Mouse (Mus musculus) adrenal gland, postnatal 14 days (tissue): ENCODE data around the gene Klhl28. TPM values are rescaled to one million over a fixed set of nuclear protein-coding genes. Genes with fewer than 3 reads are reported as not detected.
A peak's percentile ranks its signal among the peaks of the same experiment; 100 is the strongest.

Source experiments
- DNase-seq: peaks from one replicate; pipeline ENCODE4 v3.0.0; 2021; ENCODE audit warnings: mixed read lengths
- long read RNA-seq, 2 experiments: library from polyadenylated mRNA; stranded (forward); transcript quantifications; one replicate each; pipeline ENCODE4 v2.0.0; 2021
- total RNA-seq: library from RNA; stranded (reverse); gene quantifications from 2 replicates; pipeline ENCODE4 v1.2.3, GENCODE M21; 2021

The Klhl28 gene
- total RNA-seq, result 13.1 and 14.2 TPM in 2 replicates
- long read RNA-seq, experiment 1, partial matches to known transcripts, result 0 of 1 reads
- long read RNA-seq, experiment 1, other reads (novel, unspliced or antisense), result 1 of 1 reads
- long read RNA-seq, experiment 2, partial matches to known transcripts, result 0 of 1 reads
- long read RNA-seq, experiment 2, other reads (novel, unspliced or antisense), result 1 of 1 reads

DNA sequence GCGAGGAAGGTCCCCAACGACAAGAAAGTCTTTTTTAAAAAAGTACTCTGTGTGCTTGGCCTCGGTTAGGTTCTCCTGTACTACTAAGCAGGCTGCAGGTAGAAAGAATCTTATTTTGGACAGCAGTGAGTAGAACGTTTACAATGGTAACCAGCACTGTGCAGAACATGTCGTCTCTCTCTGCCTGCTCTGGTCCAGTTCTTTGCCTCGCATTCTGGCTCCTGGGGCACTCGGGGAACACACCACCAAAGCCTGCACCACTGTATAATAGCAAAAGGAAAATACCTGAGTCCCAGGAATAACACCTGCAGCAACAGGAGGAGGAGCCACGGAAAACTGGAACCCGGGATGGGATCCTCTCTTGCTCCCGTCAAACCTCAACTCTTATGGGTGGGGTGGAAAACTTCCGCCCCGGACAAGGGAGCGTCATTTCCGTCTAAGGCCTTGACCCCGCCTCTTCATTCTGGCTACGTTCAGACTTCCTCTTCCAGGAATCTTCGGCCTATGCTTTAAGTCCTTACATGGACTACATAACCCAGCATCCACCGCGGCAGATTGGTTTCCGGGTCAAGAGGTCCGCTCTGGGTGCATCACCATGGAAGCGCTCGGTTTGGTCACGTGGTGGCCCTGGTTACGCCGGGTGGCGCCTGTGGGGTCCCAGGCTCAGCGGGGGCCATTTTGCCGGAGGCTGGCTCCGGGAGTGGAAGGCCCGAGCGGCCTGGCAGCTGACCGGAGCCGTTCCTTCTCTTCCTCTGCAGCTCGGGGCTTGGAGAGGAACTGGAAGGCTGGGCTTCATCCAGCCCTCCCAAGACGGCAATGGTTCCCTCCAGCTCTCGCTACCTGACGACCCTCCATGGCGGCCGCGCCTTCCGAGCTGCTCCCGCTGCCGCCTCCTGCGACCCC is at the start of gene Klhl28, which contains the start of gene Togaram1:
TSS of gene Klhl28 (minus strand) at position 411 of the 903 bp plus-strand sequence.
TSS of gene Togaram1 (plus strand) at position 681 of the 903 bp plus-strand sequence.
- peak; percentile 100 for DNase-seq

- no peak for DNase-seq
Observed at GRCm38 (mm10) chr12:65007725-65008124, 42.4 kb upstream of the Klhl28 start.

DNA sequence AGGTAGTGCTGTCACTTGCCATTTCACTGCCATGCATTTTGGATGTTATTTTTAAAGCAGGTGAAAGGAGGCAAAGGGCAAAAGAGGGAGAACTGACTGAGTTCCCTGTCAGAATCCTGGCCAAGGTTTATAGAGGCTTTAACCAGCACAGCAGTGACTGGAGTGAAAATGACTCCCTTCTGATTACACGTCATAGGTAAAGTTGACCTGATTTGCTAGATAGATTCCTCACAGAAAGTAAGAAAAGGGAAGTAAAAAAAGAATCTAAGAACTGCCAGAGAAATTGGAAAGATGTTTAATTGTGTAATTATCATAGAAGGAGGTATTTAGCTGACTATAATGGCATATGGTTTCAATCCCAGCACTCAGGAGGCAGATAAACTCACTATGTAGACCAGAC is 12.2 kb upstream of the Klhl28 start:
- no peak for DNase-seq

DNA sequence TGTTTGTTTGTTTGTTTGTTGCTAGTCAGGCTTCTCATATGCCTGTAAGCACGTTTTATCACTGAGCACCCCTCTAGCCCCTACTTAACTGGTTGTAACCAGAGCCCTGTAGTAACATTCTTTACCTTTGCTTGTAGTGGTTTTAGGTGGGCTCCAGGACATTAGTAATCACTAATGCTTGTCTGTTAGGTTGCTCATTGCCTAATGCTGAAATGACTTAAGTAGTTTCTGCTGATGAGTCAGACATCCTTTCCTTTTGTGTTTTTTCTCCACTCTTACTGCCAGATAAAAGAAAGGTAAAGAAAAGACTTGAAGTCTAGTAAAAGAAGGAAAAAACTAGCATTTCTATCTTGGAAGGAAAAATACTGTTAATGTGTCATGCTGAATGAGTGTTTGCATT is 10.9 kb upstream of the Klhl28 start:
- DNase-seq, result no peak

GRCm38 (mm10) chr12:64975558-64975957 is 10.2 kb upstream of the Klhl28 start:
- no peak for DNase-seq

- no peak for DNase-seq
Observed at GRCm38 (mm10) chr12:64972063-64972462, 6.7 kb upstream of the Klhl28 start.

GRCm38 (mm10) chr12:64971399-64971798 is 6.1 kb upstream of the Klhl28 start:
- no peak for DNase-seq

DNA sequence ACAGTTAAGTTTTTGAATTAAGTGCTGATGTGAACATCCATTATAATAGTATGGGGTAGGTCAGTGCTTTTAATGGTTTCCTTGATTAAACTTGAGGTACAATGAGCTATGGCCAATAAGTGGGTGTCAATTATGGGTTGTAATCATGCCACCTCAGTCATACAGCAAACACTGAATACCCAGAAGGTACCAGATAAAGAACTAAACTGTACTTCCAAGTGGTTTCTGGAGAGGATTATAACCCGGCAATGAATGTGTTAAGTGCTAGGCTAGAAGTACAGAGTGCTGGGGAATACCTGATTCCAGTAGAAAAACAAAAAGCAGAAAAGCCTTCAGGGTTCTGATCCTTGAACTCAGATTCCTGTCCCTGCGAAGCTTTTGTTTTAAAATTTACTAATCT is 2.7 kb upstream of the Klhl28 start:
- DNase-seq, result no peak

GRCm38 (mm10) chr12:64967470-64967869 is 2.1 kb upstream of the Klhl28 start:
- DNase-seq, result peak; percentile 36

DNA sequence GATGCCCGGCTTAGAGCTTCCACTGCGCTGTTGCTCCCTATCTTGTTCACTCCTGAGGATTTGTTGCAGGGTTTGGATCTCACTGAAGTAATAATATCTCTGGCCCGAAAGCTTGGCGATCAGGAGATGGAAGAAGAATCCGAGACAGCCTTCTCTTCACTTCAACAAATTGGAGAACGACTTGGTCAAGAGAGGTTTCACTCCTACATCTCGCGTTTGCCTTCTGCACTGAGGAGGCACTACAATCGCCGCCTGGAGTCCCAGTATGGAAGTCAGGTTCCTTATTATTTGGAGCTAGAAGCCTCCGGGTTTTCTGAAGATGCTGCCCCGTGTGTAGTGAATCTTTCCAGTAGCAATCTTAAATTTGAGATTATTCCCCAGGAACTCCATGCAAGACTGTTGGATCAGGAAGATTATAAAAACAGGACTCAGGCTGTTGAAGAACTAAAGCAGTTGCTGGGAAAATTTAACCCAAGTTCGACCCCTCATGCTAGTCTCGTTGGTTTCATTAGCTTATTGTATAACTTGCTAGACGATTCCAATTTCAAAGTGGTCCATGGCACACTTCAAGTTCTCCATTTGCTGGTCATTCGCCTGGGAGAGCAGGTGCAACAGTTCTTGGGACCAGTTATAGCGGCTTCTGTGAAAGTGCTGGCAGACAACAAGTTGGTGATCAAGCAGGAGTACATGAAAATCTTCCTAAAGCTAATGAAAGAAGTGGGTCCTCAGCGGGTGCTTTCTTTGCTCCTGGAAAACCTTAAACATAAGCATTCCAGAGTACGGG is 1.5 kb upstream of the Klhl28 start:
- DNase-seq, result peak; percentile 17

GRCm38 (mm10) chr12:64966101-64966631 is 832 bp upstream of the Klhl28 start:
- peak; percentile 76 for DNase-seq

- no peak for DNase-seq
Observed at GRCm38 (mm10) chr12:64964560-64964959, 774 bp downstream of the Klhl28 start.

DNA sequence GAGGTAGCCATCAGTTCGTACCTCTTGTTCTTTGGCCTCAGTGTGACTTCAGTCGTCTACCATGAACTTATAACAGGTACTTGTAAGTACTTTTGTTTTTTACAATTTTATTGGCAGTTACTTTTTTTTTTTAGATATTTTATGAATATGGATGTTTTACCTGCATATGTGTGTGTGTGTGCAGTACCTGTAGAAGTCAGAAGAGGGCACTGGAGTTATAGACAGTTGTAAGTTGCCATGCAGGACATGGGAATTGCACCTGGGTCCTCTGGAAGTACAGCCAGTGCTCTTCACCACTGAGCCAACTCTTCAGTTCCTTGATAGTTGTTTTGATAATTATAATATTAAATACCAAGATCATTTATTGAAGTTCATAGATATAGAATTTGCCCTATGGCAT is 27.8 kb downstream of the Klhl28 start:
- DNase-seq, result peak; percentile 43

- DNase-seq, result peak; percentile 98
Observed at GRCm38 (mm10) chr12:64917578-64918471, 47.5 kb downstream of the Klhl28 start, which contains the start of gene Gm527. TSS of gene Gm527 (plus strand) at chr12:64917906.

GRCm38 (mm10) chr12:64916735-64917134 is 48.6 kb downstream of the Klhl28 start:
- no peak for DNase-seq

DNA sequence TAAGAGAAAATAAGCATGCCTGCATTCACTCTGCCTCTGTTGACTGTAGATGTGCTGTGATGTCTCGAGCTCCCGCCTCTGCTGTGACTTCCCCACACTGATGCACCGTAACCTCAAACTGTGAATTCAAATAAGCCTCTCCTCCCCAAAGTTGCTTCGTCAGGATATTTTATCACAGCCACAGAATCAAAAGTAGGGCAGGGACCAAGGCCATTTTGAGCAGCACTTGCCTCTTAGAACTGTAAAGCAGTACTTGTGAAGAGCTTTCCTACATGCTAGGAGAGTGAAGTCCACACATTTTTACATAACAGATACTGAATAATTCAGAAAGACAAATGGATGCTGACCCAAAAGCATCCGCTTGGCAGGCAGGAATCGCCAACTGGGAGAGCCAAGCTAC is 52.3 kb downstream of the Klhl28 start:
- DNase-seq, result peak; percentile 6

GRCm38 (mm10) chr12:64903186-64903585 is 62.1 kb downstream of the Klhl28 start:
- DNase-seq, result no peak

DNA sequence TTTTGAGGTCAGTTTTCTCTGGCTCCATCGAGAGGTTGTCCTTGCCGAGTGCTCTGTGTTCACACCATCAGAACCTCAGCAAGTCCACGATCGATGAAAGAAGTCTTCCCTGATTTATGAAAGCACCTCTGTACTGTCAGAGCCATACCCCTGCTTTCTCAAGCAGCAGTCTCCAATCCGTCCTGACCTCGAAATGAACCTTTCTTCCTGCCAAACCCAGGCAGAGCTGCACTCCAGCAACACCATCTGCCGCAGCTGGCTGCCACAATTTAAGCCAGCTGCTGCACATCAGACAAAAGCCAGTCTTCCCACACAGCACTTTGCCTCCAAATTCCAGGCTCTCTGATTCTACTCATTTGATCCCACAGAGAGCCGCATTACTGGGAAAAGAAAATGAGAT is 62.8 kb downstream of the Klhl28 start:
- peak; percentile 21 for DNase-seq

GRCm38 (mm10) chr12:64897060-64897730 is 68.1 kb downstream of the Klhl28 start:
- peak; percentile 72 for DNase-seq
